Mouse (Mus musculus) heart, adult 11 months (tissue): ENCODE measurements at regions not wholly inside any gene's neighbourhood (a gene's known extent, or its start where the extent isn't known, plus 50 kb on each side); places are given as distances from the start of the nearest gene placed in this dataset.
A peak's percentile ranks its signal among the peaks of the same experiment; 100 is the strongest.

Experiments
- DNase-seq: peaks from one replicate; pipeline ENCODE4 v3.0.0; 2022

GRCm38 (mm10) chr9:41365251-41365650 is 203.8 kb upstream of the Ubash3b start:
- DNase-seq = peak; percentile 45

- no peak for DNase-seq
Observed at GRCm38 (mm10) chr9:41364442-41365250, 203.1 kb upstream of the Ubash3b start.

GRCm38 (mm10) chr9:41360356-41360755 is 198.9 kb upstream of the Ubash3b start:
- no peak for DNase-seq

- no peak for DNase-seq
Observed at GRCm38 (mm10) chr9:41359286-41359685, 197.8 kb upstream of the Ubash3b start.

DNA sequence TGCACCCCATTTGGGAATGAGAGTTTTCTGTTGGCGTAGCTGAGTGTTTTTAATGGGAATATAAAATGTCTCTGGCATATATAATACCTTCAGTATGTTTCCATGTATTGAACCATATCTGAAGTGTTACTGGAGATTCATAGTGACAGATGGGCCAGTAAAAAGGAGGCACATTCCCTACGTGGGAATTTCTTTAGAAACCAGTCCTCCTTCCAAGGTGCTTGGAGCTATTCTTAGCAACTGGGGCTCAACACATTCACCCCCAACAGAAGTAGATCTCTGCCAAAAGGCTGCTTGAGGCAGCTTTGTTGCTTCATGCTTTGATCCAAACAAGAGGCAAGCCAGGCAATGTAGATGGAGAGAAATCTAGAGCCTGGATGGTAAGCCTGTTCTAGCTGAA is 183.8 kb upstream of the Ubash3b start:
- DNase-seq = no peak

GRCm38 (mm10) chr9:41337375-41337774 is 175.9 kb upstream of the Ubash3b start:
- no peak for DNase-seq

DNA sequence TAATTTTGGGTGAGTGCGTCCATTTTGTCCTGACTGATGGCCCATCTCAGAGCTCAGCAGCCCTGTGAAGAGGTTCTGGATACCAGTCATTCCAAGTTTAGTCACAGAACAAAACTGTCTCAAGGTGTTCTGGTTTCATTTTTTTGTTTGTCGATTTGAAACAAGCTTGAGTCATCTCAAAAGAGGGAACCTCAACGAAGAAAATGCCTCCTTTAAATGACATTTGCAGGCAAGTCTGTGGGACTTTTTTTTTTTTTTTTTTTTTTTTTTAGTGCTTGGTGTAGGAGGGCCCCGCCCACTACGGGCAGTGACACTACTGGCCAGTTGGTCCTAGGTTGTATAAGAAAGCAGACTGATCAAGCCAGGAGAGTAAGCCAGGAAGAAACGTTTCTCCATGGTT is 175.3 kb upstream of the Ubash3b start:
- DNase-seq = no peak

GRCm38 (mm10) chr9:41334462-41335241 is 173.2 kb upstream of the Ubash3b start:
- DNase-seq = peak; percentile 79

- DNase-seq = no peak
Observed at GRCm38 (mm10) chr9:41333526-41333925, 172.0 kb upstream of the Ubash3b start.

DNA sequence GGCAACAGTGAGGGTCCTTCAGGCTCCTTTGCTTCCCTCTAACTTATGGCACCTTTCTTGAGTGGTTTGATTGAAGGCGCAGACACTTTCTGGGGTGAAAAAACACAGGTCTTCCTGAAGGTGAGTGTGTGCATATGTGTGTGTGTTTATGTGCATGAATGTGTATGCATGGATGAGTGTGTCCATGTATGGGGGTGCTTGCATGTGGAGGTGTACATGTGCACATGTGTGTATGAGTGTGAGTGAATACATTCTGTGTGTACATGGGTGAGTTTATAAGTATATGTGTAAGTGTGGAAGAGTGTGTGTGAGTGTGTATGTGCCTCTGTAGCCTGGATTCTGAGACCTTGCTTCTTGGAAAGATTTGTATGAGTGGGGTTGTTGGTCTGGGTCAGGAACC is 167.5 kb upstream of the Ubash3b start:
- no peak for DNase-seq

GRCm38 (mm10) chr9:41328480-41328879 is 167.0 kb upstream of the Ubash3b start:
- DNase-seq = peak; percentile 90

GRCm38 (mm10) chr9:41328056-41328455 is 166.6 kb upstream of the Ubash3b start:
- no peak for DNase-seq

DNA sequence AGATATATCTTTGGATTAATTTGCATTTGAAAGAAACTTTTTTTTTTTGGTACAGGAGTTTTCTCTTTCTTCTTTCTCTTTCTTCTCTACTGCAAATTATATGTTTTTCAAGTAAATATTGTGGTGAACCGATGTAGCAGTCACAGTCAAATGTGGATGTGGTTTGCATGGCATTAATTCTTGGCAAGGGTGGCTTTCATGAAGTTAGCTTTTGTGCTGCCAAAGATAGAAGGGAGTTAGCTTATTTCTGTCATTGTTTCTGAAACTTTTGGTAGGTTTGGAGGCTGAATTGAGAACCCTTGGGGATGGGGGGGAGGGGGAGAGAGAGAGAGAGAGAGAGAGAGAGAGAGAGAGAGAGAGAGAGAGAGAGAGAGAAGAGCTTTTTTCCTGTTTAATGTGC is 166.1 kb upstream of the Ubash3b start:
- no peak for DNase-seq

DNA sequence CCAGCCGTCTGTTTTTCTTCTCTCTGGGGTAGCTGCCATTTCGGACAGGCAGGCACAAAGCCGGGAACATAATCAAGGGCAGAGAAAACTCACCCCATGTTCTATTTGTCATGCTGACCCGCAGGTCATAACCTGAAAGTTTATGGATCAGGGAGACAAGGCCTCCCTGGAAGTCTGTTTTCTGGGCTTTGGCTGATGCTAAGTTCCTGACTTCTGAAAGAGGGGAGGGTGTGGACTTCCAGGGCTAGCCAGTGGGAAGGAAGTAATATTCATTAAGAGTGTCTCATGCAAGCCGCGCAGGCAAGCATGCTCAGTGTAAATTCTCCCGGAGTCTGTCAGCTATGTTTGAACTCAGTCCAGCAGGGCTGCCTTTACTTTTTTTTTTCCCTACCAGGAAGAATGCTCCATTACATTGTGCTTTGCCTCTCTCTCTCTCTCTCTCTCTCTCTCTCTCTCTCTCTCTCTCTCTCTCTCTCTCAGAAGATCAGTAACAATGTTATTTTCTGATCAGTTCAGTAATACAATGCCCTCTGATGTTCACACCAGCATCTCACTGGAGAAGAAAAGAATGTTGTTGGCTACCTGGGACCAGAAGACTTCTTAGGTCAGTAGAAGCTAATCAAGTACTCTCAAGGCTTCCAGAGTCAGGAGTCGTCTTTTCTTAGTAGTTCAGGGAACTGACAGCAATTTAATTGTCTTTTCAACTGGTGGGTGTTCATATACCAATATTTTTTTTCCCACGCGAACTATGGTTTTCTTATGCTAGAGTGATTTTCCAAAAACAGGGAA is 165.5 kb upstream of the Ubash3b start:
- peak; percentile 98 for DNase-seq

DNA sequence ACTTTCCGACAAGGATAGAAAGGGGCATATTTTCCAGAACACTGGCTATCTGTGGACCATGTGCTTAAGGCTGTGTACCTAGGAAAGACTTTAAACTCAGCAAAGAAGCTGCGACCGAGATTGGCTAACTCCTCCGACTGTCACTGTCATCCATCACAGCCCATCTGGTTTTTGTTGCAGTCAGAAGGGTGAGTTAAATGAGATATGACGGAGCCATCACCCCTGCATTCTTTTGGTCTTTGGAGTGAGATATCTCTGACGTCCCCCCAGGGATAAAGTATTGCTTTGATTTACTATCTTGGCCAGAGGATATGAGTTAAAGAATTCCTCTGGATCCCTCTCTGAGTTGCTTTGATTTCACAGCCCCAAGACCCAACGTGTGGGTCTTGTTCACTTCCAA is 160.0 kb upstream of the Ubash3b start:
- DNase-seq = no peak

DNA sequence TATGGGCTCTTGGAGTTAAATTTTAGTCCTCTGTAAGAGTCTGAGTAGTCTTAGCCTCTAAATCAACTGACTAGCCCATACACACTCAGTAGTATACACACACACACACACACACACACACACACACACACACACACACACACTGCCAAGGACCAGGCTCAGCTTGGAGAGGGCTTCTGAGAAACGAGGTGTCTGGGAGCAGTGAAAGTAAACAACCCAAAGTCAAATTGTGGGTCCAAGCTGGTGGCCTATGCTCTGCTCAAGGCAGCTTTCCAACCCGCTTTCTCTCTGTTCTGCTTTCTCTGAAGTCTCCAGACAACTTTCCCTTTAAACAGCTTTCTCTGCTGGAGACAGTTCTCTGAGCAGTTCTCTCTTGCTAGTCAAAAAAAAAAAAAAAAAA is 157.6 kb upstream of the Ubash3b start:
- DNase-seq = no peak

DNA sequence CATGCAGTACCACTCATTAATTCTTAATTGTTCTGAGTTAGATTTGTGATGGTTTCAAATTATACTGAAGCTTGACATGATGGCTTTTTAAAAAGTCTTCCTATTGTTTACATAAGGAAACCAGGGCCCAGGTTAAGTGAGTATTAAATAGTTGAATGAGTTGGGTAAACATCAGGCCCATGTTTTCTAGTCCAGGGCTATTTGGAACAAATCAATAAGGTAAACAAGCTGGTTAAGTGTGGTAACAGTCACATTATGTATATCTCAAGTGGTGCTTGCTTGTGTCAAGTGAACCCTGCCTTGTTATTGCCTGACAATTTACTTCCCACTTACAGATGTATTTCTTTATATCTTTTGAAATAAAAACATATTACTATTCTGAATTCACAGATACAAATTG is 144.7 kb upstream of the Ubash3b start:
- no peak for DNase-seq

DNA sequence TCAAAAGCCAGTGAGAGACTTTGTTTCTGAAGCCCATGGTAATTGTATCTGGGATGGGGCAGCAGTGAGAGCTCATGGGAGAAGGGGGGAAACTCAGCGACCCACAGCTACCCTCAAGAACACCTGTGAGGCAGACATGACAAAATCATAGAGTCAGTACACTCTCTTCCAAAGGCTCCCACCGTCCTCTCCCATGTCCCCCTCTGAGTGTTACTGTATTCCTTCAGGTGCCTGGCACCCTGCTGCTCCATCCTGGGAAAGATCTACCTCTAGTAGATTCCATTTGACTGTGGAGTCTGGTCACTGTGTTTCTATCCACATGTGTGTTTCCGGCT is 142.0 kb upstream of the Ubash3b start:
- no peak for DNase-seq

GRCm38 (mm10) chr9:41302809-41303493 is 141.5 kb upstream of the Ubash3b start:
- no peak for DNase-seq

- DNase-seq = peak; percentile 21
Observed at GRCm38 (mm10) chr9:41286145-41286468, 124.6 kb upstream of the Ubash3b start.

DNA sequence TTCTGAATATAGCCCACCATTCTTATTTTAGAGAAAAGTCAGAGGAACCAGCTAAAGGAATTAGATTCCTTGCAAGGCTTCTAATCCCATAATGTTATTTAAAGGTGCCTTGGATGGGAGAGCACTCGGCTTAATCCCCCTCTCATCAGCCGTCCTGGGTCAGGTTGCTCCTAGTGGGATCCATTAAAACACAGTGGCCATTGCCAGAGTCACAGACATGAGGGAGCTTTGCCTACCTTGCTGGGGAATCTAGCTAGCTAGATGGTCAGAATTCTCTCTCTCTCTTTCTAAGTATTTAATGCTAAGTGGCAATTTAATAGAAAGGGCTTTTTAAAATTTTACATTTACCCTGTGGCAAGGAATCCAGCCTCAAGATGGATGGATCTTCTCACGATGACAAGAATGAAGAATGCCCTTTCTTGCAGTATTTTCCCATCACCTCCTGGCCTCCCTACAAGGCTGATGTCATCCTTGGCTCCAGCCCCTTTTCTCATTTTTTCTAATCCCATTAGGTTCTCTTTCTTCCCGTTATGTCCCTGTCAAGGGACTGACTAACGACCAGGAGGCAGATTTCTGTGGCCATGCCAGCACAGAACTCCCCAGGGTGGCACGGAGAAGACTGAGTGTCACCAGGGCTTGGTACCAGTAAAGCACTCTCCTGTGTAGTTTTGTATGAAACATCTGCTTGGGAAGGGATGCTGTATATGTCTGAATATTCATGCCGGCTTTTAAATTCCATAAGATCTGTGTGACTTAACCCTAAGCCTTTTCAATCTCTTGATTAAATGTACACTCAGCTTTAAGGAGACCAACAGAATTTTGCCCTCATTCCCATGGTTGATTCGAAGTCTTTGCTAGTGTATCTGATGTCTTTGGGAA is 124.0 kb upstream of the Ubash3b start:
- peak; percentile 88 for DNase-seq

- DNase-seq = no peak
Observed at GRCm38 (mm10) chr9:41277726-41278125, 116.2 kb upstream of the Ubash3b start.
